Mouse (Mus musculus) liver, embryonic 14 days (tissue): ENCODE data around the gene Gm17490. TPM values are rescaled to one million over a fixed set of nuclear protein-coding genes. Genes with fewer than 3 reads are reported as not detected.

Experiments
- polyA plus RNA-seq: library from polyadenylated mRNA; depleted of rRNA; stranded (reverse); fragments of >200 nt; gene quantifications from 2 replicates; pipeline ENCODE4 v1.2.3, GENCODE M21; 2012; rRNA removed

The Gm17490 gene
- not detected in 2 replicates for polyA plus RNA-seq

DNA sequence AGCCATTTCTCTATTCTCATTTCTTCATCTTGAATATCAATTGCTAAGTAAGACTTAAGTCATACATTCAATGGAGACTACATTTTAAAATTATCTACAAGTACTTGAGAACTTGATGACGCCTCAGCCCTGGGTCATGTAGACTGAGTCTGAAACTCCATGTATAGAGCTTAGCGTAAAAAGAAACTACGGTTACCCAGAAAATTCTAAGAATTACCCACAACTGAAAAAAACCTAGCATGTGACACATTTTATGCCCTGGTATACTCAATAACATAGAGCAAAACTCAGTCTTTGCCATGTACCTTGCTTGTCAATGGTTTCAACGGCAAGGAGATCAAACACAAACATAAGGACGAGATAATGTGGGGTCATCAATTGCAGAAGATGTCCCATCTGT, at the start of gene Gm17490:
Gm17490 (minus strand) TSS at position 375 of the 400 bp plus-strand sequence.

DNA sequence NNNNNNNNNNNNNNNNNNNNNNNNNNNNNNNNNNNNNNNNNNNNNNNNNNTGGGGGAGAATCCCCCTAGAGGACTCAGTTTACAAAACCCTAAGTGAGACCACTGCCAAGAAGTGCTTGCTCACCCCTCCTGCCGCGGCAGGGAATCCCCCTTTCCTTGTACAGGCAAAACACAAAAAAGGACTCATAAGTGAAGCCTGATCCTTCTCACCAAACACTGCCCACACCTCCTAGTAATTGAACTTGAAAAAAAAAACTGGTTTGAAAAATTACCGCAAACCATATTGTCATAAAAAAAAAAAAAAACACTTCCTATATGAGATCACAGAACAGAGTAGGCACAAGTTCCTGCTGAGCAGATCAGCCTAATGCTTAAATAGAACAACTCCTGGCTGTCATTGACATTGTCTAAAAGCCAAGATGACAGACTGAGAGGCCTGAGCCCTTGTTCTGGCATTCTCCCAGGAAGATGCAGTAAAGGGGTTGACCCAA, 16.4 kb upstream of the Gm17490 start, which contains the start of gene Il2ra:
Il2ra (plus strand) TSS at position 357 of the 491 bp plus-strand sequence.

DNA sequence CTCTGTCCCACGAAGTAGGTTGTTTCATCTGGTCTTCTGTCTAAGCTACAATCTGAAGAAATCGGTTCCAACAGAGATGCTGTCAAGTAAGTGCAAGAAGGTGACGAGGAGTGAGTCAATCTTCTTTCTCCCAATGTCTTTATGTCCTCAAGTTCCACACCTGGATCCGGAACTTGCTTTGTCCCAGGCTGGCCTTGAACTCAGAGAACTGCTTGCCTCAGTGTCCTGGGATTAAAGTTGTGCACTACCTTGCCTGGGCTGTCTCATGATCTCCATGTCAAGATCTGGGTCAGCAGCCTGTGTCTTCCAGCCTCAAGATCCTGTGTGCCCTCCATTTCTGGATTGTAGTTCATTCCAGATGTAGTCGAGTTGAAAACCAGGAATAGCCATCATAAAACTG, 22.0 kb downstream of the Gm17490 start, which contains the start of gene Rbm17:
Rbm17 (minus strand) TSS at position 101 of the 400 bp plus-strand sequence.

Other genes starting within 250 kb of the Gm17490 start
- 4.0 and 5.5 TPM in 2 replicates for gene Pfkfb3, start 72.2 kb downstream of the Gm17490 start, polyA plus RNA-seq
- gene Rbm17, start 22.1 kb downstream of the Gm17490 start, polyA plus RNA-seq, result 67.1 and 73.9 TPM in 2 replicates
- gene Il2ra, start 16.5 kb upstream of the Gm17490 start, polyA plus RNA-seq, result not detected in 2 replicates
- gene Il15ra, start 79.0 kb upstream of the Gm17490 start, polyA plus RNA-seq, result 5.2 and 5.9 TPM in 2 replicates
- 12.7 and 13.7 TPM in 2 replicates for gene Fbh1, start 151.3 kb upstream of the Gm17490 start, polyA plus RNA-seq
- gene Ankrd16, start 151.6 kb upstream of the Gm17490 start, polyA plus RNA-seq, result 21.3 and 22.2 TPM in 2 replicates